Comparison of ENCODE assay signal across 17 mouse cellular contexts in the genomic region with DNA sequence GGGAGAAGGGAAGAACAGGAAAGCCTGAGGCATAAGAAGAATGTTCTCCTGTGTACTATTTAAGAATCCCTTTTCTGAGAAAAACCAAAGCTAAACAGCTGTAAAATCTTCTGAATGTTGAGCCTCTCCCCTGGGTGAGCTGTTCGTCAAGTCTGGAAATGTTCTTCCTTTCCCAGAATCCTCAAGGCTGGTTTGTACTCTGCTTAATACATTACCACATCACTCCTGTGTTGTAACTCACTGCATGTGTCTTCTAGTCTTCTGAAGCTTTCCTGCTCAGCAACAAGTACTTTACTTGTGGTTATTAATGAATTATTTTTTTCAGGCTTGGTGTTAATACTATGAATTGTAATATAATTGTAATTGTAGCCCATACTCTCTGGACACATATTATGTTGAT.
"Had no signal": no experiment of that assay in that cellular context is flagged by ENCODE, and none has a peak within 500 bp of the region (broad histone marks: within the 10 kb centered on the region; RNA-seq: fewer than 3 reads in every experiment).

No protein-coding gene starts in this region.

- H3K4me2 ChIP-seq: lung, embryonic 15.5 days; midbrain, embryonic 11.5 days; midbrain, embryonic 13.5 days; midbrain, embryonic 15.5 days; neural tube, embryonic 12.5 days had no signal

- H3K27ac ChIP-seq: lung, embryonic 15.5 days; macrophage; midbrain, embryonic 13.5 days; midbrain, embryonic 15.5 days; neural tube, embryonic 12.5 days had no signal

- H3K27me3 ChIP-seq: lung, embryonic 15.5 days; megakaryocyte, embryonic 14.5 days; midbrain, embryonic 13.5 days; midbrain, embryonic 15.5 days; neural tube, embryonic 12.5 days had no signal

- H3K4me1 ChIP-seq: lung, embryonic 15.5 days; megakaryocyte, embryonic 14.5 days; midbrain, embryonic 13.5 days; midbrain, embryonic 15.5 days; neural tube, embryonic 12.5 days had no signal

- H3K9ac ChIP-seq: liver, postnatal 0 days; lung, embryonic 15.5 days; midbrain, embryonic 13.5 days; midbrain, embryonic 15.5 days; neural tube, embryonic 12.5 days had no signal

- H3K9me3 ChIP-seq: lung, embryonic 15.5 days; megakaryocyte, embryonic 14.5 days; midbrain, embryonic 13.5 days; midbrain, embryonic 15.5 days; neural tube, embryonic 12.5 days had no signal

- DNase-seq: liver, postnatal 0 days; lung, adult 2 months; lung, postnatal 14 days; lung, postnatal 36 days; right cerebral cortex, postnatal 14 days; right cerebral cortex, postnatal 4 days; spleen, adult 18-20 months; thymus, adult 18-20 months; thymus, postnatal 14 days; thymus, postnatal 36 days had no signal

- H3K4me3 ChIP-seq: lung, embryonic 15.5 days; megakaryocyte, embryonic 14.5 days; midbrain, embryonic 13.5 days; midbrain, embryonic 15.5 days; neural tube, embryonic 12.5 days had no signal

- H3K36me3 ChIP-seq: lung, embryonic 15.5 days; midbrain, embryonic 13.5 days; midbrain, embryonic 15.5 days; neural tube, embryonic 12.5 days had no signal

- ATAC-seq: liver, postnatal 0 days; midbrain, embryonic 13.5 days; midbrain, embryonic 15.5 days had no signal
